Mouse (Mus musculus) c-Kit-positive CD71-positive TER-119-positive erythroid progenitor cells, embryonic 14.5 days (primary cell): ENCODE measurements at regions not wholly inside any gene's neighbourhood (a gene's known extent, or its start where the extent isn't known, plus 50 kb on each side); places are given as distances from the start of the nearest gene placed in this dataset.

Source experiments
- DNase-seq: peaks from one replicate; pipeline ENCODE4 v3.0.0-alpha.2; 2013; ENCODE audit warnings: low spot score

GRCm38 (mm10) chr10:120666202-120666860 is 190.1 kb upstream of the Hmga2 start:
- no peak for DNase-seq

- DNase-seq, result no peak
Observed at GRCm38 (mm10) chr10:120665670-120666069, 189.4 kb upstream of the Hmga2 start.

- no peak for DNase-seq
Observed at GRCm38 (mm10) chr10:120664419-120664818, 188.2 kb upstream of the Hmga2 start.

GRCm38 (mm10) chr10:120663396-120663795 is 187.1 kb upstream of the Hmga2 start:
- no peak for DNase-seq

- no peak for DNase-seq
Observed at GRCm38 (mm10) chr10:120660503-120660902, 184.2 kb upstream of the Hmga2 start.

GRCm38 (mm10) chr10:120655238-120655931 is 179.1 kb upstream of the Hmga2 start:
- DNase-seq, result no peak

GRCm38 (mm10) chr10:120652525-120653215 is 176.4 kb upstream of the Hmga2 start:
- no peak for DNase-seq

GRCm38 (mm10) chr10:120651845-120652244 is 175.6 kb upstream of the Hmga2 start:
- no peak for DNase-seq

GRCm38 (mm10) chr10:120650336-120650735 is 174.1 kb upstream of the Hmga2 start:
- no peak for DNase-seq

GRCm38 (mm10) chr10:120648741-120649140 is 172.5 kb upstream of the Hmga2 start:
- DNase-seq, result no peak

- DNase-seq, result no peak
Observed at GRCm38 (mm10) chr10:120648031-120648430, 171.8 kb upstream of the Hmga2 start.

- DNase-seq, result no peak
Observed at GRCm38 (mm10) chr10:120647323-120647722, 171.1 kb upstream of the Hmga2 start.

GRCm38 (mm10) chr10:120646862-120647311 is 170.6 kb upstream of the Hmga2 start:
- DNase-seq, result no peak

GRCm38 (mm10) chr10:120640847-120641246 is 164.6 kb upstream of the Hmga2 start:
- DNase-seq, result no peak

- DNase-seq, result no peak
Observed at GRCm38 (mm10) chr10:120638316-120638715, 162.0 kb upstream of the Hmga2 start.

- no peak for DNase-seq
Observed at GRCm38 (mm10) chr10:120635818-120636543, 159.7 kb upstream of the Hmga2 start.

GRCm38 (mm10) chr10:120635194-120635593 is 158.9 kb upstream of the Hmga2 start:
- DNase-seq, result no peak

GRCm38 (mm10) chr10:120632071-120632470 is 155.8 kb upstream of the Hmga2 start:
- no peak for DNase-seq

GRCm38 (mm10) chr10:120628066-120628465 is 151.8 kb upstream of the Hmga2 start:
- DNase-seq, result no peak

- DNase-seq, result no peak
Observed at GRCm38 (mm10) chr10:120625474-120625873, 149.2 kb upstream of the Hmga2 start.

GRCm38 (mm10) chr10:120624203-120624942 is 148.1 kb upstream of the Hmga2 start:
- no peak for DNase-seq
